Mouse (Mus musculus): ENCODE data around the gene Pspc1.

- TF ChIP-seq CTCF (IDR thresholded peaks at IDR 0.05; ENCODE audit: extremely low read depth, insufficient read length, insufficient replicate concordance, low read depth, low read length) (no peak), POLR2A (IDR thresholded peaks at IDR 0.05; ENCODE audit: low read depth, low read length) (no peak)
Observed at GRCm38 (mm10) chr14:56689766-56690165, 88.3 kb downstream of the Pspc1 start.

Data from small intestine, adult 2 months (tissue).